Mouse (Mus musculus) gastrocnemius, adult 2 months (tissue): ENCODE results near the gene Srebf1. TPM values are rescaled to one million over a fixed set of nuclear protein-coding genes. Genes with fewer than 3 reads are reported as not detected.

ENCODE experiments used
- DNase-seq: peaks from one replicate; pipeline ENCODE4 v3.0.0; 2022
- H3K27ac ChIP-seq: fragments of 200-600 bp; 2 replicates; pipeline ENCODE4 v1.8.1; 2022; ENCODE audit warnings: mild to moderate bottlenecking
- H3K4me3 ChIP-seq: fragments of 200-600 bp; 2 replicates; pipeline ENCODE4 v1.8.1; 2022; ENCODE audit warnings: mild to moderate bottlenecking, moderate library complexity
- CTCF ChIP-seq: fragments of 200-600 bp; IDR thresholded peaks from 2 replicates; pipeline ENCODE4 v1.8.1; 2022; ENCODE audit warnings: antibody characterized with exemption, mild to moderate bottlenecking, moderate library complexity
- intact Hi-C: fragments of 180-260 bp; cut with DNase I; formaldehyde crosslinking; loops from one replicate; pipeline ENCODE4 v1.15.1; 2025
- microRNA-seq: library from miRNA; unstranded; fragments of <30 nt; microRNA quantifications from one replicate; pipeline ENCODE4 v1.2.0, GENCODE M21; 2021
- total RNA-seq, 2 experiments: library from RNA; stranded (reverse); gene quantifications; 2 replicates each; pipeline ENCODE4 v1.2.3; 2021

Srebf1 gene
- total RNA-seq, 2 experiments from 2014 or later = 27.5 to 43.4 TPM

- H3K4me3 ChIP-seq = no peak overlapping the region
- intact Hi-C loops = no loop called here
- DNase-seq = no peak
- no peak for TF ChIP-seq CTCF
- no peak overlapping the region for H3K27ac ChIP-seq
Observed at GRCm38 (mm10) chr11:60162547-60162946, 59.8 kb downstream of the Srebf1 start.

- intact Hi-C loops = no loop called here
- no peak for TF ChIP-seq CTCF
- DNase-seq = no peak
- Histone ChIP-seq H3K27ac (no peak overlapping the region), H3K4me3 (no peak overlapping the region)
Observed at GRCm38 (mm10) chr11:60161146-60161874, 61.1 kb downstream of the Srebf1 start.

- intact Hi-C loops = no loop called here
- H3K4me3 ChIP-seq = no peak overlapping the region
- no peak for TF ChIP-seq CTCF
- no peak overlapping the region for H3K27ac ChIP-seq
- no peak for DNase-seq
Observed at GRCm38 (mm10) chr11:60160454-60161114, 61.8 kb downstream of the Srebf1 start.

GRCm38 (mm10) chr11:60159955-60160354 lies 62.4 kb downstream of the Srebf1 start:
- Histone ChIP-seq H3K27ac (no peak overlapping the region), H3K4me3 (no peak overlapping the region)
- TF ChIP-seq CTCF = no peak
- DNase-seq = no peak
- intact Hi-C loops = no loop called here

- intact Hi-C loops = no loop called here
- TF ChIP-seq CTCF = no peak
- Histone ChIP-seq H3K4me3 (no peak overlapping the region), H3K27ac (no peak overlapping the region)
- no peak for DNase-seq
Observed at GRCm38 (mm10) chr11:60158271-60158670, 64.1 kb downstream of the Srebf1 start.

GRCm38 (mm10) chr11:60155690-60156089 lies 66.7 kb downstream of the Srebf1 start:
- intact Hi-C loops = no loop called here
- Histone ChIP-seq H3K4me3 (no peak overlapping the region), H3K27ac (no peak overlapping the region)
- DNase-seq = no peak
- no peak for TF ChIP-seq CTCF

GRCm38 (mm10) chr11:60153936-60154335 lies 68.4 kb downstream of the Srebf1 start:
- no peak overlapping the region for H3K27ac ChIP-seq
- DNase-seq = no peak
- intact Hi-C loops = no loop called here
- no peak for TF ChIP-seq CTCF
- H3K4me3 ChIP-seq = no peak overlapping the region

- no peak overlapping the region for H3K4me3 ChIP-seq
- DNase-seq = no peak
- intact Hi-C loops = no loop called here
- TF ChIP-seq CTCF = no peak
- H3K27ac ChIP-seq = no peak overlapping the region
Observed at GRCm38 (mm10) chr11:60152339-60152738, 70.0 kb downstream of the Srebf1 start.

- intact Hi-C loops = no loop called here
- Histone ChIP-seq H3K4me3 (no peak overlapping the region), H3K27ac (no peak overlapping the region)
- no peak for TF ChIP-seq CTCF
- DNase-seq = no peak
Observed at GRCm38 (mm10) chr11:60150677-60151076, 71.7 kb downstream of the Srebf1 start.

Small RNA genes within 50 kb of the gene (microRNA-seq; reads per million reads assigned to microRNA genes)
- gene Mir6921 (not detected), gene Mir6922 (not detected)

Other genes starting within 250 kb of the Srebf1 start
- 1 to 10 TPM; 3.4 to 3.5 TPM for gene Pemt, start 176.1 kb downstream of the Srebf1 start, total RNA-seq
- 10 to 100 TPM; 23.8 to 27.3 TPM for gene Rai1, start 117.6 kb downstream of the Srebf1 start, total RNA-seq
- gene Tom1l2, start 130.3 kb upstream of the Srebf1 start, total RNA-seq = 10 to 100 TPM; 63.7 to 63.9 TPM
- 1 to 10 TPM in 1 of 2 experiments, under 1 TPM in 1; 0.87 to 1.0 TPM for gene Drc3, start 130.7 kb upstream of the Srebf1 start, total RNA-seq
- 10 to 100 TPM; 64.5 to 66.7 TPM for gene Gid4, start 194.6 kb upstream of the Srebf1 start, total RNA-seq
- gene Atpaf2, start 195.9 kb upstream of the Srebf1 start, total RNA-seq = 10 to 100 TPM; 28.9 to 31.4 TPM
- gene Drg2, start 232.0 kb upstream of the Srebf1 start, total RNA-seq = 10 to 100 TPM; 26.4 to 26.6 TPM
- gene Myo15, start 246.8 kb upstream of the Srebf1 start, total RNA-seq = under 1 TPM in 1 of 2 experiments, not detected in 1; 0.06 TPM